Mouse (Mus musculus) forebrain, embryonic 16.5 days (tissue): ENCODE data around the gene Rnaseh2a. TPM values are rescaled to one million over a fixed set of nuclear protein-coding genes. Genes with fewer than 3 reads are reported as not detected.

ENCODE experiments used
- ATAC-seq: fragments of 200-750 bp; cut with Nextera tagmentation; 2 replicates; pipeline ENCODE4 v1.8.0; 2017; ENCODE audit warnings: mild to moderate bottlenecking, moderate library complexity
- H3K27ac ChIP-seq: fragments of 300-500 bp; sonication (generic); 2 replicates; pipeline ENCODE4 v1.5.1; 2014; ENCODE audit warnings: low read length, control low read depth
- H3K27me3 ChIP-seq: fragments of 300-500 bp; sonication (generic); replicated peaks from 2 replicates; pipeline ENCODE4 v1.6.1; 2014; ENCODE audit warnings: low read length; ENCODE audit not compliant: control insufficient read depth, insufficient read depth
- H3K36me3 ChIP-seq: fragments of 300-500 bp; sonication (generic); 2 replicates; pipeline ENCODE4 v1.6.1; 2014; ENCODE audit not compliant: control insufficient read depth, insufficient read depth
- H3K4me1 ChIP-seq: fragments of 300-500 bp; sonication (generic); replicated peaks from 2 replicates; pipeline ENCODE4 v1.6.1; 2014; ENCODE audit warnings: low read length; ENCODE audit not compliant: control insufficient read depth, insufficient read depth
- H3K4me2 ChIP-seq: fragments of 300-500 bp; sonication (generic); 2 replicates; pipeline ENCODE4 v1.6.1; 2014; ENCODE audit warnings: mild to moderate bottlenecking, low read length, control low read depth
- H3K4me3 ChIP-seq: fragments of 300-500 bp; sonication (generic); replicated peaks from 2 replicates; pipeline ENCODE4 v1.5.1; 2014; ENCODE audit warnings: mild to moderate bottlenecking, low read length, control low read depth
- H3K9ac ChIP-seq: fragments of 300-500 bp; sonication (generic); replicated peaks from 2 replicates; pipeline ENCODE4 v1.6.1; 2014; ENCODE audit warnings: low read depth, low read length, control low read depth
- H3K9me3 ChIP-seq: fragments of 300-500 bp; sonication (generic); 2 replicates; pipeline ENCODE4 v1.6.1; 2016; ENCODE audit warnings: low read length; ENCODE audit not compliant: control insufficient read depth
- WGBS: fragments of 180-500 bp; shearing (Covaris S2); extraction: QIAGEN DNeasy Blood & Tissue Kit; methylation state at CpG from one replicate; pipeline ENCODE4 v1.1.7; 2014; 5-methylcytosine and 5-hydroxymethylcytosine counted together
- polyA plus RNA-seq: library from polyadenylated mRNA; unstranded; fragments of >200 nt; fragmentation: Nextera tagmentation; extraction: Ambion mirVana; gene quantifications from 2 replicates; pipeline ENCODE4 v1.2.1, GENCODE M21; 2015

Gene Rnaseh2a
- polyA plus RNA-seq = 79.9 and 85.8 TPM in 2 replicates

DNA sequence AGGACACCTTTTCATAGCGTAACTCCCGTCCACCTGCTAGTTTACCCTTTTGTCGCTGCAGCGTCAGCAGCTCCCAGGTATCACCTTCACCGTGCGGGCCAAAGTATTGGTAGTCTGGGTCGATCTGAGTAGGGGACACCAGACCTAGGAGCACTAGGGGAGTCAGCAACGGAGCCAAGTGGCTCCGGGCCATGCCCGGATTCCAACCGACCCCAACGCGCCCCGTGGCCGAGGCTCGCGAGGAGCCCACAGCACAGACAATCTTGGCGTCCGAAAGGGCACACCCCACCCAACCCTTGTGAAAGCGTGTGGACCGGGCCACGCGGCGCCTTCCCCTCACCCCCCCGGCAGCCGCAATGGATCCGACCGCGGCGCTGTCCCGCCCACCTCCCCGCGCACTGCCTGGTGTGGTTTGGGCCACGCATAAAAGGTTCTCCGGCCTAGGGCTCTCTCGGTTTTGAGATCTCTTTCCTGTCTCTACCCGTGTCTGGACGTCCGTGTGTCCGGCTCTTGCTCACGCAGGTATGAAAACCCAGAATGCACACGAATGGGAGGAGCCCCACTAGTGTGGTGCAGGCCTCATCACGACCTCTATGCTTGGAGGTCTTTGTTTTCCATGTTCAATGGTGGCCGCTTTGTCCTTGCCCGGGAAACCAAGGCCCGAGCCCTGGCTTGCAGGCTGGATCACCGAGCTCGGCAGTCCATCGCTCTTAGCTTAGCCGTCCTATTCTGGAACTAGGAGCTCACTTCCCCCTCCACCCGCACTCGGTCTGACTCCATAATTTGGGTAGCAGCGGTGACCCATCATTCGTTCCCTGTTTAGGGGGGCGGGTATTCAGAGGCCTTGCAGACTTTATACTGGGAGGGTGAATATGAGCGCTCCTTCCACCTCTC lies at the start of gene Rnaseh2a, which contains the start of the genes Gm49661 and Prdx2:
Gene Rnaseh2a (minus strand): TSS at position 527 of the 894 bp plus-strand sequence.
Gene Gm49661 (minus strand): TSS at position 193 of the 894 bp plus-strand sequence.
Gene Prdx2 (plus strand): TSS at position 347 of the 894 bp plus-strand sequence.
- Histone ChIP-seq H3K4me3 (peak within 1 kb of the TSS; percentile 66), H3K9ac (peak within 1 kb of the TSS; percentile 83), H3K27ac (peak within 1 kb of the TSS; percentile 84), H3K36me3 (peaks cover 4% of the 10 kb centered on the region; the same call in 1 of the 2 replicates), H3K4me1 (peaks cover 34% of the 10 kb centered on the region), H3K9me3 (no peaks in the 10 kb centered on the region), H3K4me2 (peak within 1 kb of the TSS; percentile 69), H3K27me3 (no peaks in the 10 kb centered on the region)
- 0% methylated on average over 56 of the region's 56 CpGs for WGBS
- peak; percentile 70 for ATAC-seq

DNA sequence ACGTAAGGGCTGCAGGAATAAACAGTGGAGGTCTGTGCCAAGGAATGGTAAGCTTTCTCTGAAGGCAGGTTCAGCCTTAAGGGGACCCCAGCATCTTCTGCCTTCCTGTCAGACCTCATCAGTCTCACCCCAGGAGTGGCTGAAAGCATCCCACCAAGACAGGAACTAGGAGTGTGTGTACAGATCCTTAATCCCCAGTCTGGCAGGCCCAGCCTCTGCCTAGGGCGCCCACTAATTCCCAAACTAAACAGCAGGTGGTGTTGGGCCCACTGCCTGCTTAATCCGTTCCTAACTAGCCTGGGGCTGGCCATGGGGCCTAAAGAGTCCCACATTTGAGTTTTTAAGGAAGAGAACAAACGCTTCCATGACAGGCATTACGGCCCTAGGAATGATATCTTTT lies 47.6 kb upstream of the Rnaseh2a start:
- 23% methylated on average over 5 of the region's 5 CpGs for WGBS
- H3K4me2 ChIP-seq = no peak overlapping the region
- H3K9me3 ChIP-seq = no peaks in the 10 kb centered on the region
- H3K9ac ChIP-seq = no peak overlapping the region
- H3K4me3 ChIP-seq = no peak overlapping the region
- H3K36me3 ChIP-seq = peaks cover 19% of the 10 kb centered on the region
- H3K4me1 ChIP-seq = peaks cover 5% of the 10 kb centered on the region
- no peak for ATAC-seq
- H3K27me3 ChIP-seq = peaks cover 6% of the 10 kb centered on the region; the same call in 1 of the 2 replicates
- H3K27ac ChIP-seq = no peak overlapping the region

DNA sequence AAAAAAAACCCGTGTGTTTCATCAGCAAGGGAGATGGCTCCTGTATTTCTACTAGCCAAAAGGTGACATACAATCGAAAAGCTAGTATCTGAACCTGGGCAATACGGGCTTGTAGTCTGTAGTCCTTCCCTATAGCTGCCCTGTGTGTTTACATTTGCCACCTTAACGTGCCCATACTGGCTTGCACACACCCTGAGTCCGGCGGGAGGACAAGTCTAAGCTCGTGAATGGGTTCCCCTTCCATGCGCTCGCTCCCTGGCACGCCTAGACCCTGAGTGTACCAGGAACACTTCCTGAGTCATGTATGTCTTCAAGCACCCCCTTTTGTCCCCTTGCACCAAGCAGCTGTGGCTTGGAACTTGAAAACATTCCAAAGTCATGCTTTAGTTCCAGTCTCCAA lies 47.2 kb upstream of the Rnaseh2a start:
- Histone ChIP-seq H3K4me3 (no peak overlapping the region), H3K4me2 (no peak overlapping the region), H3K27ac (no peak overlapping the region), H3K9ac (no peak overlapping the region), H3K9me3 (no peaks in the 10 kb centered on the region), H3K27me3 (peaks cover 6% of the 10 kb centered on the region; the same call in 1 of the 2 replicates), H3K36me3 (peaks cover 17% of the 10 kb centered on the region), H3K4me1 (peaks cover 5% of the 10 kb centered on the region)
- WGBS = 60% methylated on average over 10 of the region's 10 CpGs
- no peak for ATAC-seq

DNA sequence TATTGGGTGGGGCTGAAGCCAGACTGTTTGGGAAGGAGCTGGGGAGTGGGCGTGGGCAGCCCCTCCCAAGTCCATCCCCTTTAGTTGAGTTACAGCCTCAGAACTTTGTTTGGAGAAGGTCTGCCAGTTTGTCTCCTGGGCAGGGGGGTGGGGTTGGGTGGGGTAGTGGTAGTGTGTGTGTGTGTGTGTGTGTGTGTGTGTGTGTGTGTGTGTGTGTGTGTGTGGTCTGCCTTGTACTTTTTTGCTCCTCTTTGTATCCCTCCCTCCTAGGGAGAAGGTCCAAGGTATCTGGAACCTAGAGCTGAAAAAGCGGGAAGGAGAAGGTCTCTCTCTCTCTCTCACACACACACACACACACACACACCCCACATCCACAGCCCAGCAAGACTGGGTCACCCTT lies 44.9 kb upstream of the Rnaseh2a start, which contains the start of gene Best2:
Gene Best2 (minus strand): TSS at position 101 of the 400 bp plus-strand sequence.
- H3K9me3 ChIP-seq = no peaks in the 10 kb centered on the region
- H3K36me3 ChIP-seq = peaks cover 17% of the 10 kb centered on the region
- WGBS = 70% methylated on average over 2 of the region's 2 CpGs
- H3K9ac ChIP-seq = peak within 1 kb of the TSS; percentile 64
- no peak within 1 kb of the TSS for H3K27ac ChIP-seq
- peaks cover 5% of the 10 kb centered on the region for H3K4me1 ChIP-seq
- H3K4me2 ChIP-seq = peak within 1 kb of the TSS; percentile 63
- peaks cover 15% of the 10 kb centered on the region for H3K27me3 ChIP-seq
- peak within 1 kb of the TSS; percentile 37 for H3K4me3 ChIP-seq
- no peak for ATAC-seq

GRCm38 (mm10) chr8:85013230-85013840 lies 43.8 kb upstream of the Rnaseh2a start:
- H3K36me3 ChIP-seq = peaks cover 7% of the 10 kb centered on the region
- no peak overlapping the region for H3K27ac ChIP-seq
- no peaks in the 10 kb centered on the region for H3K9me3 ChIP-seq
- ATAC-seq = peak; percentile 81
- H3K27me3 ChIP-seq = peaks cover 20% of the 10 kb centered on the region
- H3K4me2 ChIP-seq = peak overlapping the region; percentile 63
- peak overlapping the region; percentile 37 for H3K4me3 ChIP-seq
- peaks cover 5% of the 10 kb centered on the region for H3K4me1 ChIP-seq
- WGBS = 3% methylated on average over 25 of the region's 26 CpGs
- H3K9ac ChIP-seq = peak overlapping the region; percentile 64

GRCm38 (mm10) chr8:85011242-85011641 lies 41.7 kb upstream of the Rnaseh2a start:
- no peak overlapping the region for H3K27ac ChIP-seq
- no peak overlapping the region for H3K4me3 ChIP-seq
- H3K9ac ChIP-seq = no peak overlapping the region
- H3K27me3 ChIP-seq = peaks cover 20% of the 10 kb centered on the region
- ATAC-seq = no peak
- H3K9me3 ChIP-seq = no peaks in the 10 kb centered on the region
- H3K36me3 ChIP-seq = no peaks in the 10 kb centered on the region
- H3K4me1 ChIP-seq = peaks cover 5% of the 10 kb centered on the region
- H3K4me2 ChIP-seq = no peak overlapping the region
- WGBS = 11% methylated on average over 28 of the region's 28 CpGs

GRCm38 (mm10) chr8:85007686-85008085 lies 38.1 kb upstream of the Rnaseh2a start:
- WGBS = 14% methylated on average over 25 of the region's 25 CpGs

DNA sequence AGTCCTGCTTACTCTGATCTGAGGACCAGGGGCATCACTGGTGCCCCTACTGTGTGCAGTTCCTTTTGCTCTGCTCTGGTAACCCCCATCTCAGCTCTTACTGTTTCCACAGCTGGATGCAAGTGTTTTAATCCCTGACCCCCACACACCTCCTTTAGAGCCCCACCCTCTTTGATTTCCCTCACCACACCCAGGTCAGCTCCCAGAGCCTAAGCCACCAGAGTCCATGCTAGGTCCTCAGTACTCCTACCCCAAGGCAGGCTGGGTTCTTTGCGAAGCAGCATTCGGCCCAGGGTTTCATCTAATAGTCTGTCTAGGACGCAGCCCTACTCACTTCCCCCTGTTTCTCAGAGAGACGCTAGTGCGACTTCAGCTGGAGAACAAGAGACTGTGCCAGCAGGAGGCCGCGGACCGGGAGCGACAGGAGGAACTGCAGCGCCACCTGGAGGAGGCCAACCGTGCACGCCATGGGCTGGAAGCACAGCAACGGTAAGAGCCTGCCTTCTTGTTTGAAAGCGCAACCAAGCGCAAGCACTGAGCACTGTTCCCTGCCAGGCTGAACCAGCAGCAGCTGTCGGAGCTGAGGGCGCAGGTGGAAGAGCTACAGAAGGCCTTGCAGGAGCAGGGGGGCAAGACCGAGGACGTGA lies 28.2 kb upstream of the Rnaseh2a start:
- ATAC-seq = peak; percentile 81
- H3K9ac ChIP-seq = peak overlapping the region; percentile 31
- peak overlapping the region; percentile 35 for H3K4me2 ChIP-seq
- under 1% methylated on average over 19 of the region's 19 CpGs for WGBS
- peaks cover 8% of the 10 kb centered on the region for H3K4me1 ChIP-seq
- no peak overlapping the region for H3K4me3 ChIP-seq
- H3K36me3 ChIP-seq = peaks cover under 1% of the 10 kb centered on the region; the same call in 1 of the 2 replicates
- H3K9me3 ChIP-seq = no peaks in the 10 kb centered on the region
- H3K27ac ChIP-seq = no peak overlapping the region
- H3K27me3 ChIP-seq = no peaks in the 10 kb centered on the region

More at GRCm38 (mm10) chr8:85007686-85008085, 38.1 kb upstream of the Rnaseh2a start:
- ATAC-seq = no peak
- H3K4me1 ChIP-seq = no peaks in the 10 kb centered on the region
- no peak overlapping the region for H3K27ac ChIP-seq
- H3K27me3 ChIP-seq = peaks cover 16% of the 10 kb centered on the region
- no peak overlapping the region for H3K4me3 ChIP-seq
- H3K36me3 ChIP-seq = peaks cover 2% of the 10 kb centered on the region; the same call in 1 of the 2 replicates
- H3K9me3 ChIP-seq = no peaks in the 10 kb centered on the region
- no peak overlapping the region for H3K9ac ChIP-seq
- no peak overlapping the region for H3K4me2 ChIP-seq
